Mouse (Mus musculus) ES-E14 (cell line): ENCODE measurements around the gene Ctsf. TPM values are rescaled to one million over a fixed set of nuclear protein-coding genes. Genes with fewer than 3 reads are reported as not detected.
A peak's percentile ranks its signal among the peaks of the same experiment; 100 is the strongest.

ENCODE experiments used
- DNase-seq: peaks from one replicate; pipeline ENCODE4 v3.0.0-alpha.2; 2013; ENCODE audit warnings: low read depth, low spot score
- H3K27ac ChIP-seq: 2 replicates; pipeline ENCODE4 v1.5.1; 2012; ENCODE audit warnings: low read depth, mild to moderate bottlenecking, low read length, moderate library complexity, mixed read lengths; ENCODE audit not compliant: poor library complexity, insufficient read depth, severe bottlenecking
- H3K36me3 ChIP-seq: 2 replicates; pipeline ENCODE4 v1.6.1; 2012; ENCODE audit warnings: mild to moderate bottlenecking, low read length, moderate library complexity, mixed read lengths; ENCODE audit not compliant: control insufficient read depth, poor library complexity, insufficient read depth, severe bottlenecking
- H3K4me1 ChIP-seq, 2 experiments: fragments of 150-350 bp in 1 of 2; sonication (generic) in 1 of 2; 2 replicates each; pipeline ENCODE4 v1.6.1; 2012; ENCODE audit warnings: low read length in 2 of 2, mild to moderate bottlenecking in 1 of 2, mixed read lengths in 1 of 2; ENCODE audit not compliant: control insufficient read depth in 2 of 2, insufficient read depth in 2 of 2, poor library complexity in 1 of 2
- H3K4me3 ChIP-seq, 2 experiments: fragments of 150-350 bp in 1 of 2; sonication (generic) in 1 of 2; 2 replicates each; pipeline ENCODE4 v1.5.1; 2012; ENCODE audit warnings: low read length in 2 of 2, low read depth in 1 of 2, mild to moderate bottlenecking in 1 of 2, mixed read lengths in 1 of 2; ENCODE audit not compliant: insufficient read depth in 1 of 2, poor library complexity in 1 of 2, severe bottlenecking in 1 of 2
- H3K9ac ChIP-seq: 2 replicates; pipeline ENCODE4 v1.6.1; 2012; ENCODE audit warnings: low read depth, mild to moderate bottlenecking, low read length, mixed read lengths; ENCODE audit not compliant: poor library complexity, insufficient read depth, severe bottlenecking
- H3K9me3 ChIP-seq: fragments of 150-350 bp; sonication (generic); 2 replicates; pipeline ENCODE4 v1.6.1; 2012; ENCODE audit warnings: low read depth, mild to moderate bottlenecking, low read length; ENCODE audit not compliant: control insufficient read depth, insufficient read depth
- CHD2 ChIP-seq: IDR thresholded peaks from 2 replicates; pipeline ENCODE4 v1.6.1; 2014; ENCODE audit warnings: mild to moderate bottlenecking, low read depth, low read length, inconsistent platforms
- HCFC1 ChIP-seq: IDR thresholded peaks from 2 replicates; pipeline ENCODE4 v1.6.1; 2012; ENCODE audit warnings: low read length, inconsistent platforms, borderline replicate concordance; ENCODE audit not compliant: insufficient read depth
- MAFK ChIP-seq: IDR thresholded peaks from 2 replicates; pipeline ENCODE4 v1.6.1; 2014; ENCODE audit warnings: mild to moderate bottlenecking, low read depth, low read length, inconsistent platforms; ENCODE audit not compliant: insufficient read depth
- ZC3H11A ChIP-seq: IDR thresholded peaks from 2 replicates; pipeline ENCODE4 v1.6.1; 2012; ENCODE audit warnings: low read depth, mild to moderate bottlenecking, inconsistent platforms, low read length, borderline replicate concordance
- ZNF384 ChIP-seq: IDR thresholded peaks from 2 replicates; pipeline ENCODE4 v1.6.1; 2012; ENCODE audit warnings: low read depth, low read length, inconsistent platforms
- in situ Hi-C, 2 experiments: fragments of 600-800 bp; cut with MboI; formaldehyde crosslinking; loops; one replicate each; pipeline ENCODE4 v1.15.1; 2025; ENCODE audit warnings: low sequenced_read_pairs in 2 of 2, inconsistent platforms in 1 of 2; ENCODE audit not compliant: unreplicated experiment in 2 of 2
- total RNA-seq: library from RNA; depleted of rRNA; stranded (reverse); fragments of 300-350 nt; gene quantifications from 2 replicates; pipeline ENCODE4 v1.2.3, GENCODE M21; 2012

Ctsf gene
- total RNA-seq, 1 experiment, result 59.2 TPM

DNA sequence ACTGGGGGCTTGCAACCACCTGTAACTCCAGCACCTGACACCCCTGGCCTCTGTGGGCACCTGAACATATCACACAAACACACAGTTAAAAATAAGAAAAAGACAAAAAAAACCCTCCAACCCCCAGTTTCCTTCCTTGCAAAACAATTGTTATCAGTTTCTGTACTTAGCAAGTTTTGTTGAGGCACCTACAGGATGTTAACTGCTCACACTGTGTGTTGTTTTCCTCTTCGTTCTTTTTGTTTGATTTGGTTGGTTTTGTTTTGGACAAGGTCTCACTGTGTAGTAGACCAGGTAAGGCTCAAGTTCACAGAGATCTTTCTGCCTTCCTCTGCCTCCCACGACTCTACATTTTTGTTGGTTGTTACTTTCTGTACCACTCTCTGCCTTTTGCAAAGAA is 12.3 kb upstream of the Ctsf start:
- no peak for TF ChIP-seq CHD2
- no peak for TF ChIP-seq ZNF384
- no peak for TF ChIP-seq HCFC1
- TF ChIP-seq ZC3H11A, result no peak
- TF ChIP-seq MAFK, result no peak
- Histone ChIP-seq H3K9me3 (no peaks in the 10 kb centered on the region), H3K9ac (no peak overlapping the region), H3K36me3 (peaks cover under 1% of the 10 kb centered on the region; the same call in 1 of the 2 replicates), H3K27ac (no peak overlapping the region), H3K4me1 (peaks cover 0 to 5% of the 10 kb centered on the region in 2 experiments; a peak in 1 of 4 replicates), H3K4me3 (no peak overlapping the region)
- DNase-seq, result no peak
- in situ Hi-C loops, result no loop called here

GRCm38 (mm10) chr19:4845846-4846245 is 9.1 kb upstream of the Ctsf start:
- in situ Hi-C loops, result no loop called here
- TF ChIP-seq CHD2 (no peak), ZNF384 (no peak), MAFK (no peak), ZC3H11A (no peak), HCFC1 (no peak)
- no peaks in the 10 kb centered on the region for H3K9me3 ChIP-seq
- DNase-seq, result no peak
- H3K9ac ChIP-seq, result no peak overlapping the region
- no peak overlapping the region for H3K4me3 ChIP-seq
- H3K36me3 ChIP-seq, result no peaks in the 10 kb centered on the region
- H3K4me1 ChIP-seq, result peaks cover 3 to 11% of the 10 kb centered on the region in 2 experiments; a peak in 3 of 4 replicates
- H3K27ac ChIP-seq, result no peak overlapping the region

GRCm38 (mm10) chr19:4847490-4847889 is 7.4 kb upstream of the Ctsf start:
- no peaks in the 10 kb centered on the region for H3K36me3 ChIP-seq
- no peak overlapping the region for H3K27ac ChIP-seq
- peak; percentile 43; the same call in 1 of the 2 replicates for TF ChIP-seq ZC3H11A
- no peak for TF ChIP-seq MAFK
- H3K9me3 ChIP-seq, result no peaks in the 10 kb centered on the region
- DNase-seq, result no peak
- no peak overlapping the region for H3K4me3 ChIP-seq
- H3K4me1 ChIP-seq, result peaks cover 3 to 14% of the 10 kb centered on the region in 2 experiments; a peak in 3 of 4 replicates
- H3K9ac ChIP-seq, result no peak overlapping the region
- in situ Hi-C loops, result no loop called here

DNA sequence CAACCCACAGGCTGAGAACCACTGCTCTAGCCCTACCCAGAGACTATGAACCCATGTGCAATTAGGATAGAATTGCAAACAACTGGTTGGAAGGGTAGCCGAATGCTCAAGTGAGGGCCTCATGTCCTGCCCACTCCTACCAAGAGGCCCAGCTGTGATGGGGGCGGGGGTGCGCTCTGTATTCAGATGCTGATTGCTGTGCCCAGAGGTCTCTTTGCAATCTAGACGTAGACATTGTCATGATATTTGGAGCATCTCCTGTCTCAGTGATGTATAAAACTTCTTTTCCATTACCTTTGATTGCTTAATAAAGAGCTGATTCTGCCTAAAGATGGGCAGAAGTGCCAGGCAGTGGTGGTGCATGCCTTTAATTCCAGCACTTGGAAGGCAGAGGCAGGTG is 5.1 kb upstream of the Ctsf start:
- Histone ChIP-seq H3K27ac (peak overlapping the region; percentile 42; the same call in 1 of the 2 replicates), H3K9me3 (no peaks in the 10 kb centered on the region), H3K4me1 (peaks cover 8 to 14% of the 10 kb centered on the region in 2 experiments), H3K4me3 (no peak overlapping the region), H3K36me3 (no peaks in the 10 kb centered on the region), H3K9ac (no peak overlapping the region)
- DNase-seq, result no peak
- in situ Hi-C loops, result no loop called here
- TF ChIP-seq ZC3H11A (no peak), ZNF384 (no peak), MAFK (no peak), HCFC1 (no peak), CHD2 (no peak)

DNA sequence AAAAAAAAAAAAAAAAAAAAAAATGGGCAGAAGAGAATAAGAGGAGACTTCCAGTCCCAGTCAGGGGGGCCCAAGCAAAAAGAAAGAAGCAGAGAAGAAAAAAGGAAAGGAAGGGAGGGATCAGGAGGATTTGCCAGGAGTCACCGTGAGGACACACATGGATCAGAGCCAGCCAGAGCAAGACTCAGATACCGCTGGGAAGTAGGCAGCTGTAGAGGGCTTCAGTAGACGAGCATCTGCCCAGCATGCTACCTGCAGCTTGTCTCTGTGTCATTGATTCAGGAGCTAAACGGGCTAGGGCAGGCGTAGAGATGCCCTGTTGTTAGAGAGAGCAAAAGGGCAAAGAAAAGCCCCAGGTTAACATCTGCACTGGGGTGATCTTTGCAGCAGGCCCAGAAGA is 4.6 kb upstream of the Ctsf start:
- Histone ChIP-seq H3K9ac (peak overlapping the region; percentile 0; the same call in 1 of the 2 replicates), H3K4me3 (no peak overlapping the region), H3K9me3 (no peaks in the 10 kb centered on the region), H3K36me3 (no peaks in the 10 kb centered on the region), H3K27ac (peak overlapping the region; percentile 42; the same call in 1 of the 2 replicates), H3K4me1 (peaks cover 8 to 14% of the 10 kb centered on the region in 2 experiments)
- TF ChIP-seq ZC3H11A (no peak), HCFC1 (no peak), ZNF384 (peak; percentile 81)
- in situ Hi-C loops, result no loop called here
- no peak for DNase-seq
